ENCODE assay signal across 12 mouse cellular contexts in genomic region chr11:115462243-115462891, GRCm38 (mm10). TPM values are rescaled to one million over a fixed set of nuclear protein-coding genes. Genes with fewer than 3 reads are reported as not detected.
A peak's percentile ranks its signal among the peaks of the same experiment; 100 is the strongest.
DNase-seq lines count a peak whose midpoint lies in the region; ATAC-seq lines count a peak whose summit lies in the region.
"Had no signal": no experiment of that assay in that cellular context is flagged by ENCODE, and none has a peak within 500 bp of the region (broad histone marks: within the 10 kb centered on the region; RNA-seq: fewer than 3 reads in every experiment).

TSS of gene Slc16a5 (plus strand) at chr11:115462474.

- no peaks in the 10 kb centered on the region for H3K9me3 ChIP-seq in heart, embryonic 16.5 days (replicated peaks; ENCODE audit: control insufficient read depth, low read length)
- no peaks in the 10 kb centered on the region for H3K9me3 ChIP-seq in heart, embryonic 12.5 days (replicated peaks)
- no peaks in the 10 kb centered on the region for H3K9me3 ChIP-seq in stomach, embryonic 15.5 days
- H3K9me3 ChIP-seq in hindbrain, embryonic 12.5 days (replicated peaks), result no peaks in the 10 kb centered on the region
- H3K9me3 ChIP-seq: embryonic facial prominence, embryonic 12.5 days had no signal

- peaks cover 5% of the 10 kb centered on the region for H3K4me1 ChIP-seq in heart, embryonic 16.5 days (ENCODE audit: control insufficient read depth, insufficient read depth, low read length)
- peaks cover 21% of the 10 kb centered on the region for H3K4me1 ChIP-seq in heart, embryonic 12.5 days (replicated peaks)
- H3K4me1 ChIP-seq in stomach, embryonic 15.5 days, result peaks cover 11% of the 10 kb centered on the region
- peaks cover 6% of the 10 kb centered on the region for H3K4me1 ChIP-seq in hindbrain, embryonic 12.5 days

- peak within 1 kb of the TSS; percentile 65; the same call in 1 of the 2 replicates for H3K27ac ChIP-seq in heart, embryonic 16.5 days (ENCODE audit: low read length)
- no peak within 1 kb of the TSS for H3K27ac ChIP-seq in heart, embryonic 12.5 days (ENCODE audit: poor library complexity, severe bottlenecking)
- H3K27ac ChIP-seq in stomach, embryonic 15.5 days, result no peak within 1 kb of the TSS
- H3K27ac ChIP-seq in hindbrain, embryonic 12.5 days, result no peak within 1 kb of the TSS
- H3K27ac ChIP-seq: embryonic facial prominence, embryonic 12.5 days; macrophage had no signal

- peak; percentile 44 for DNase-seq in CD4-positive, CD25-positive, alpha-beta regulatory T cell, adult 2 months (ENCODE audit: low read depth, low spot score)
- peak; percentile 53 for DNase-seq in kidney, adult 9 months
- DNase-seq in Muller cell, postnatal 12 days (ENCODE audit: inconsistent ontology term), result no peak
- DNase-seq in left cerebral cortex, adult 9 months (ENCODE audit: low spot score in 2 of 2), result no peak
- DNase-seq: right cerebral cortex, postnatal 4 days had no signal

- 75% methylated on average over 16 of the region's 16 CpGs for WGBS in heart, embryonic 16.5 days
- 71% methylated on average over 16 of the region's 16 CpGs for WGBS in heart, embryonic 12.5 days
- WGBS in stomach, embryonic 15.5 days, result 66% methylated on average over 16 of the region's 16 CpGs
- 77% methylated on average over 16 of the region's 16 CpGs for WGBS in hindbrain, embryonic 12.5 days

- no peaks in the 10 kb centered on the region for H3K36me3 ChIP-seq in heart, embryonic 16.5 days (ENCODE audit: control insufficient read depth, insufficient read depth)
- H3K36me3 ChIP-seq in heart, embryonic 12.5 days, result no peaks in the 10 kb centered on the region
- no peaks in the 10 kb centered on the region for H3K36me3 ChIP-seq in stomach, embryonic 15.5 days
- no peaks in the 10 kb centered on the region for H3K36me3 ChIP-seq in hindbrain, embryonic 12.5 days
- H3K36me3 ChIP-seq: embryonic facial prominence, embryonic 12.5 days had no signal

- ATAC-seq in heart, embryonic 16.5 days (replicated peaks; ENCODE audit: extremely low read depth, insufficient read depth, low FRiP score), result peak; percentile 25; the same call in 1 of the 2 replicates
- no peak; the same call in 1 of the 2 replicates for ATAC-seq in heart, embryonic 12.5 days (ENCODE audit: insufficient number of reproducible peaks, low FRiP score)
- 0 out of 2 replicates have a peak, but pooled peaks have one; percentile 12 for ATAC-seq in stomach, embryonic 15.5 days (ENCODE audit: insufficient read depth, low FRiP score, low read depth)
- ATAC-seq in hindbrain, embryonic 12.5 days (ENCODE audit: low FRiP score), result no peak

- H3K4me2 ChIP-seq in heart, embryonic 16.5 days (ENCODE audit: low read depth, low read length), result no peak within 1 kb of the TSS; the same call in none of the 2 replicates
- H3K4me2 ChIP-seq in heart, embryonic 12.5 days, result no peak within 1 kb of the TSS
- no peak within 1 kb of the TSS for H3K4me2 ChIP-seq in stomach, embryonic 15.5 days
- H3K4me2 ChIP-seq in hindbrain, embryonic 12.5 days (replicated peaks), result no peak within 1 kb of the TSS
- H3K4me2 ChIP-seq: embryonic facial prominence, embryonic 12.5 days had no signal

- peak within 1 kb of the TSS; percentile 19 for H3K4me3 ChIP-seq in heart, embryonic 16.5 days (ENCODE audit: low read length)
- H3K4me3 ChIP-seq in heart, embryonic 12.5 days, result no peak within 1 kb of the TSS
- H3K4me3 ChIP-seq in stomach, embryonic 15.5 days (replicated peaks), result no peak within 1 kb of the TSS
- no peak within 1 kb of the TSS for H3K4me3 ChIP-seq in hindbrain, embryonic 12.5 days
- H3K4me3 ChIP-seq: embryonic facial prominence, embryonic 12.5 days had no signal

- H3K27me3 ChIP-seq in heart, embryonic 16.5 days (ENCODE audit: control insufficient read depth, insufficient read depth, low read length), result no peaks in the 10 kb centered on the region
- peaks cover 9% of the 10 kb centered on the region; the same call in 1 of the 2 replicates for H3K27me3 ChIP-seq in heart, embryonic 12.5 days (replicated peaks)
- no peaks in the 10 kb centered on the region for H3K27me3 ChIP-seq in stomach, embryonic 15.5 days (replicated peaks)
- no peaks in the 10 kb centered on the region; the same call in none of the 2 replicates for H3K27me3 ChIP-seq in hindbrain, embryonic 12.5 days
- H3K27me3 ChIP-seq: embryonic facial prominence, embryonic 12.5 days had no signal

- H3K9ac ChIP-seq in heart, embryonic 16.5 days (ENCODE audit: low read length), result no peak within 1 kb of the TSS
- H3K9ac ChIP-seq in heart, embryonic 12.5 days, result no peak within 1 kb of the TSS
- H3K9ac ChIP-seq in stomach, embryonic 15.5 days, result no peak within 1 kb of the TSS
- no peak within 1 kb of the TSS; the same call in 1 of the 2 replicates for H3K9ac ChIP-seq in hindbrain, embryonic 12.5 days
- H3K9ac ChIP-seq: embryonic facial prominence, embryonic 12.5 days had no signal

RNA-seq across cellular contexts. Expression of gene Slc16a5, which starts in this region (rescaled TPM):
- polyA plus RNA-seq in heart, embryonic 16.5 days (2015; fragmentation: Nextera tagmentation; extraction: Ambion mirVana), result 4.1 and 12.9 TPM in 2 replicates
- polyA plus RNA-seq in heart, embryonic 12.5 days (2016; fragmentation: Nextera tagmentation; extraction: Ambion mirVana), result 0.17 TPM in 1 of 2 replicates, not detected in the other
- polyA plus RNA-seq in stomach, embryonic 15.5 days (2015; fragmentation: Nextera tagmentation; extraction: Ambion mirVana), result 2.3 and 3.1 TPM in 2 replicates
- not detected in 2 replicates for polyA plus RNA-seq in hindbrain, embryonic 12.5 days (2016; fragmentation: Nextera tagmentation; extraction: Ambion mirVana)
- polyA plus RNA-seq: frontal cortex, adult 2 months; macrophage had no signal

Comparison
In these comparisons a context has a peak if more than half of its experiments do, and no peak if none do; other contexts are left out.
1. ATAC-seq: peak in heart, embryonic 16.5 days (single experiment) and stomach, embryonic 15.5 days (single experiment); none in heart, embryonic 12.5 days (single experiment) and hindbrain, embryonic 12.5 days (single experiment).
2. DNase-seq: peak in CD4-positive, CD25-positive, alpha-beta regulatory T cell, adult 2 months (single experiment) and kidney, adult 9 months (single experiment); none in Muller cell, postnatal 12 days (single experiment) and left cerebral cortex, adult 9 months (0 of 2).